Mouse (Mus musculus) bone marrow, adult 2 months (tissue): ENCODE measurements around the gene Pan3.

Source experiments
- CTCF ChIP-seq: fragments of 200-500 bp; IDR thresholded peaks from 2 replicates; pipeline ENCODE4 v1.5.1; 2011; ENCODE audit warnings: low read length, control low read depth; ENCODE audit not compliant: control insufficient read depth, insufficient read depth
- POLR2A ChIP-seq: fragments of 200-500 bp; IDR thresholded peaks from 2 replicates; pipeline ENCODE4 v1.6.1; 2011; ENCODE audit warnings: low read depth, mild to moderate bottlenecking, control low read depth, low read length, borderline replicate concordance; ENCODE audit not compliant: control insufficient read depth

- no peak for TF ChIP-seq CTCF
- no peak for TF ChIP-seq POLR2A
Observed at GRCm38 (mm10) chr5:147386865-147387264, 43.1 kb upstream of the Pan3 start.
